Mouse (Mus musculus): ENCODE data around the gene Acot3.

DNA sequence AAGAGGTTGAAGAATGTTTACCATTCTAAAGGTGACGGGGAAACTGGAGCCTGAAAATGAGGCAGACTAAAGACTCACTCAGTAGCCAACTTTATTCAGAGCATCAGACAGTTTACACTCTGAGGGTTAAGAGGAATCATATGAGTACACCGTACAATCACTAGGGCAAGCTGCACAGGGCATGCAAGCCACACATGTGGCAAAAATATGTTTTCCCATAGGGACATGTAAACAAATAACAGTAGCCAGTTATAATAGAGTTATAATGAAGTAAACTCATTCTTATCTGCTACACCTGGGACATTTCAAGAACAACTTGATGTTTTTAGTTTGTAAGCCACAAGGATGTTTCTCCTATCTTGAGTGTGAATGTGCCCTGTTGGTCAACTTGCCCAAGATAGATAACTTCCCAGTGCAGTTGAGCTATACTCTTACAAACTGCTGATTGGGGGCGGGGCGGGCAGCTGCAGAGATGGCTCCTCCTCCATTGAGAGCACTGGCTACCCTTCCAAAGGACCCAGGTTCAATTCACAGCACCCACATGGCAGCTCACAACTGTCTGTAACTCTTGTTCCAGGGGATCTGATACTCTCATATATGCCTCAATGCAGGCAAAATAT is 25.5 kb downstream of the Acot3 start:
- TF ChIP-seq POLR2A (IDR thresholded peaks at IDR 0.05; ENCODE audit: low read depth, low read length) (no peak), ZNF384 (IDR thresholded peaks at IDR 0.05; ENCODE audit: low read depth, low read length) (no peak), ZKSCAN1 (IDR thresholded peaks at IDR 0.05; ENCODE audit: borderline replicate concordance, low read depth, low read length) (no peak), SIN3A (IDR thresholded peaks at IDR 0.05; ENCODE audit: low read length) (no peak), EP300 (IDR thresholded peaks at IDR 0.05; ENCODE audit: low read length) (no peak)
